Mouse (Mus musculus) MEL (cell line): ENCODE data around the gene Dusp10. TPM values are rescaled to one million over a fixed set of nuclear protein-coding genes. Genes with fewer than 3 reads are reported as not detected.

Experiments used
- DNase-seq: peaks from one replicate; pipeline ENCODE4 v3.0.0; 2011; ENCODE audit warnings: low read depth, low spot score
- H3K27ac ChIP-seq: 2 replicates; pipeline ENCODE4 v1.5.1; 2012; ENCODE audit warnings: low read depth, mild to moderate bottlenecking, control low read depth, low read length, moderate library complexity; ENCODE audit not compliant: control insufficient read depth
- H3K27me3 ChIP-seq, 2 experiments: fragments of 150-350 bp in 1 of 2; sonication (generic) in 1 of 2; 2 replicates each; pipeline ENCODE4 v1.6.1; 2012; ENCODE audit warnings: low read length in 2 of 2, mild to moderate bottlenecking in 2 of 2, improper control_type of control experiment in 1 of 2, moderate library complexity in 1 of 2; ENCODE audit not compliant: insufficient read depth in 2 of 2, control insufficient read depth in 1 of 2
- H3K36me3 ChIP-seq, 2 experiments: 2 replicates each; pipeline ENCODE4 v1.6.1; 2012 to 2014; ENCODE audit warnings: low read length in 2 of 2, improper control_type of control experiment in 1 of 2, inconsistent platforms in 1 of 2, mild to moderate bottlenecking in 1 of 2; ENCODE audit not compliant: insufficient read depth in 2 of 2, control insufficient read depth in 1 of 2
- H3K4me1 ChIP-seq, 2 experiments: fragments of 150-350 bp in 1 of 2; sonication (generic) in 1 of 2; 2 replicates each; pipeline ENCODE4 v1.6.1; 2012; ENCODE audit warnings: low read length in 2 of 2, improper control_type of control experiment in 1 of 2, mild to moderate bottlenecking in 1 of 2; ENCODE audit not compliant: insufficient read depth in 2 of 2, control insufficient read depth in 1 of 2
- H3K4me3 ChIP-seq, 2 experiments: fragments of 150-350 bp in 1 of 2; sonication (generic) in 1 of 2; 2 replicates each; pipeline ENCODE4 v1.5.1; 2012; ENCODE audit warnings: low read depth in 2 of 2, low read length in 2 of 2, mild to moderate bottlenecking in 2 of 2, moderate library complexity in 2 of 2, control low read depth in 1 of 2, improper control_type of control experiment in 1 of 2; ENCODE audit not compliant: control insufficient read depth in 1 of 2, insufficient read depth in 1 of 2
- H3K79me2 ChIP-seq: 2 replicates; pipeline ENCODE4 v1.6.1; 2012; ENCODE audit warnings: mild to moderate bottlenecking, low read length, moderate library complexity; ENCODE audit not compliant: control insufficient read depth, poor library complexity, insufficient read depth
- H3K9ac ChIP-seq: 2 replicates; pipeline ENCODE4 v1.6.1; 2012; ENCODE audit warnings: low read depth, mild to moderate bottlenecking, control low read depth, low read length, moderate library complexity; ENCODE audit not compliant: control insufficient read depth, poor library complexity, severe bottlenecking
- H3K9me3 ChIP-seq: fragments of 150-350 bp; sonication (generic); replicated peaks from 2 replicates; pipeline ENCODE4 v1.6.1; 2012; ENCODE audit warnings: mild to moderate bottlenecking, low read length, improper control_type of control experiment, moderate library complexity; ENCODE audit not compliant: insufficient read depth
- CTCF ChIP-seq, 3 experiments: IDR thresholded peaks in 2 of 3; conservative IDR thresholded peaks in 1 of 3; 2 replicates each; pipeline ENCODE4 v1.5.1; 2011 to 2012; ENCODE audit warnings: low read length in 3 of 3, low read depth in 2 of 3, mild to moderate bottlenecking in 2 of 3, improper control_type of control experiment in 1 of 3, inconsistent platforms in 1 of 3, mixed read lengths in 1 of 3, moderate library complexity in 1 of 3; ENCODE audit not compliant: control insufficient read depth in 1 of 3, insufficient read depth in 1 of 3, poor library complexity in 1 of 3, severe bottlenecking in 1 of 3
- EP300 ChIP-seq, 2 experiments: IDR thresholded peaks; 2 replicates each; pipeline ENCODE4 v1.6.1; 2011; ENCODE audit warnings: improper control_type of control experiment in 2 of 2, low read length in 2 of 2, low read depth in 1 of 2, mild to moderate bottlenecking in 1 of 2
- JUND ChIP-seq: IDR thresholded peaks from 2 replicates; pipeline ENCODE4 v1.6.1; 2011; ENCODE audit warnings: low read depth, mild to moderate bottlenecking, improper control_type of control experiment, low read length
- POLR2AphosphoS5 ChIP-seq: IDR thresholded peaks from 2 replicates; pipeline ENCODE4 v1.6.1; 2012; ENCODE audit warnings: low read depth, borderline replicate concordance, mild to moderate bottlenecking, inconsistent platforms, low read length, moderate library complexity, mixed read lengths
- SMC3 ChIP-seq: IDR thresholded peaks from 2 replicates; pipeline ENCODE4 v1.6.1; 2011; ENCODE audit warnings: low read depth, low read length, improper control_type of control experiment
- TAL1 ChIP-seq: IDR thresholded peaks from 2 replicates; pipeline ENCODE4 v1.6.1; 2012; ENCODE audit warnings: mild to moderate bottlenecking, inconsistent platforms, low read length, moderate library complexity, mixed read lengths
- UBTF ChIP-seq: IDR thresholded peaks from 2 replicates; pipeline ENCODE4 v1.6.1; 2012; ENCODE audit warnings: low read depth, mild to moderate bottlenecking, inconsistent platforms, low read length, improper control_type of control experiment, moderate library complexity, borderline replicate concordance; ENCODE audit not compliant: insufficient read depth
- USF1 ChIP-seq: IDR thresholded peaks from 2 replicates; pipeline ENCODE4 v1.6.1; 2014; ENCODE audit warnings: low read depth, mild to moderate bottlenecking, inconsistent platforms, low read length, improper control_type of control experiment, moderate library complexity
- USF2 ChIP-seq, 2 experiments: IDR thresholded peaks; 2 replicates each; pipeline ENCODE4 v1.6.1; 2011 to 2012; ENCODE audit warnings: improper control_type of control experiment in 2 of 2, low read length in 2 of 2, borderline replicate concordance in 1 of 2, inconsistent platforms in 1 of 2, low read depth in 1 of 2, mild to moderate bottlenecking in 1 of 2; ENCODE audit not compliant: insufficient read depth in 1 of 2
- polyA plus RNA-seq, 2 experiments: library from polyadenylated mRNA; stranded (reverse) in 1 of 2; unstranded in 1 of 2; fragments of >175 nt in 1 of 2; fragments of >200 nt in 1 of 2; gene quantifications; 2 replicates each; pipeline versions ENCODE4 v1.2.1 to v1.2.4; 2012; ENCODE audit warnings: low replicate concordance in 2 of 2, low read depth in 1 of 2; ENCODE audit not compliant: insufficient read length in 2 of 2, insufficient read depth in 1 of 2, missing spikeins in 1 of 2
- total RNA-seq: library from RNA; depleted of rRNA; stranded (reverse); fragments of 300-350 nt; gene quantifications from 2 replicates; pipeline ENCODE4 v1.2.3, GENCODE M21; 2012; rRNA removed

Gene Dusp10
- total and polyA plus RNA-seq, 3 experiments = 1.4 to 2.3 TPM; not detected in 1

- Histone ChIP-seq H3K9me3 (no peaks in the 10 kb centered on the region), H3K27ac (no peak overlapping the region), H3K9ac (no peak overlapping the region), H3K27me3 (no peaks in the 10 kb centered on the region), H3K36me3 (no peaks in the 10 kb centered on the region), H3K4me1 (no peaks in the 10 kb centered on the region), H3K4me3 (no peak overlapping the region), H3K79me2 (no peaks in the 10 kb centered on the region)
- DNase-seq = no peak
- TF ChIP-seq EP300 (IDR thresholded peaks at IDR 0.05; ENCODE audit: low read depth in 1 of 2, low read length in 2 of 2) (no peak), CTCF (IDR thresholded peaks at IDR 0.05 in 2 of 3, conservative IDR thresholded peaks at IDR 0.05 in 1 of 3; ENCODE audit: control insufficient read depth in 1 of 3, insufficient read depth in 1 of 3, low read depth in 2 of 3, low read length in 3 of 3, poor library complexity in 1 of 3, severe bottlenecking in 1 of 3) (no peak), JUND (no peak), SMC3 (no peak), TAL1 (no peak), UBTF (no peak)
Observed at GRCm38 (mm10) chr1:184117991-184118390, 104.9 kb downstream of the Dusp10 start.

- Histone ChIP-seq H3K79me2 (no peaks in the 10 kb centered on the region), H3K4me1 (no peaks in the 10 kb centered on the region), H3K9ac (no peak overlapping the region), H3K36me3 (no peaks in the 10 kb centered on the region), H3K4me3 (no peak overlapping the region), H3K27me3 (no peaks in the 10 kb centered on the region), H3K9me3 (no peaks in the 10 kb centered on the region), H3K27ac (no peak overlapping the region)
- TF ChIP-seq USF1 (no peak), USF2 (IDR thresholded peaks at IDR 0.05; ENCODE audit: borderline replicate concordance in 1 of 2, insufficient read depth in 1 of 2, low read depth in 1 of 2, low read length in 2 of 2) (no peak), POLR2AphosphoS5 (no peak)
- no peak for DNase-seq
Observed at GRCm38 (mm10) chr1:184118586-184118985, 105.5 kb downstream of the Dusp10 start.

Other genes starting within 250 kb of the Dusp10 start
- 0.16 and 0.35 TPM in 2 replicates for gene 1700056E22Rik, start 21.0 kb downstream of the Dusp10 start, total RNA-seq
- 1 to 10 TPM in 1 of 2 experiments, not detected in 1; 1.1 TPM for gene 1700056E22Rik, start 21.0 kb downstream of the Dusp10 start, polyA plus RNA-seq